Mouse (Mus musculus) heart, embryonic 15.5 days (tissue): ENCODE data around the gene AC109138.7. TPM values are rescaled to one million over a fixed set of nuclear protein-coding genes. Genes with fewer than 3 reads are reported as not detected.

Experiments used
- ATAC-seq: fragments of 200-750 bp; cut with Nextera tagmentation; replicated peaks from 2 replicates; pipeline ENCODE4 v1.8.0; 2017; ENCODE audit warnings: low read depth, moderate TSS enrichment; ENCODE audit not compliant: insufficient number of reproducible peaks, insufficient read depth, low FRiP score
- H3K27ac ChIP-seq: fragments of 300-500 bp; sonication (generic); 2 replicates; pipeline ENCODE4 v1.5.1; 2015; ENCODE audit warnings: mild to moderate bottlenecking, inconsistent platforms
- H3K27me3 ChIP-seq: fragments of 300-500 bp; sonication (generic); 2 replicates; pipeline ENCODE4 v1.6.1; 2015; ENCODE audit warnings: inconsistent platforms
- H3K36me3 ChIP-seq: fragments of 300-500 bp; sonication (generic); 2 replicates; pipeline ENCODE4 v1.6.1; 2015; ENCODE audit warnings: mild to moderate bottlenecking, inconsistent platforms
- H3K4me1 ChIP-seq: fragments of 300-500 bp; sonication (generic); replicated peaks from 2 replicates; pipeline ENCODE4 v1.6.1; 2015; ENCODE audit warnings: inconsistent platforms
- H3K4me2 ChIP-seq: fragments of 300-500 bp; sonication (generic); 2 replicates; pipeline ENCODE4 v1.6.1; 2015; ENCODE audit warnings: inconsistent platforms, mild to moderate bottlenecking, moderate library complexity
- H3K4me3 ChIP-seq: fragments of 300-500 bp; sonication (generic); 2 replicates; pipeline ENCODE4 v1.5.1; 2015; ENCODE audit warnings: mild to moderate bottlenecking, inconsistent platforms
- H3K9ac ChIP-seq: fragments of 300-500 bp; sonication (generic); 2 replicates; pipeline ENCODE4 v1.6.1; 2015; ENCODE audit warnings: mild to moderate bottlenecking, inconsistent platforms
- H3K9me3 ChIP-seq: fragments of 300-500 bp; sonication (generic); replicated peaks from 2 replicates; pipeline ENCODE4 v1.6.1; 2016; ENCODE audit warnings: inconsistent platforms
- WGBS: fragments of 180-500 bp; shearing (Covaris S2); methylation state at CpG from one replicate; pipeline ENCODE4 v1.1.7; 2015; ENCODE audit warnings: mixed read lengths; 5-methylcytosine and 5-hydroxymethylcytosine counted together
- polyA plus RNA-seq: library from polyadenylated mRNA; unstranded; fragments of >200 nt; fragmentation: Nextera tagmentation; extraction: Ambion mirVana; gene quantifications from 2 replicates; pipeline ENCODE4 v1.2.1, GENCODE M21; 2015

Gene AC109138.7
- polyA plus RNA-seq, 1 experiment from 2014 or later: not detected

- H3K27me3 ChIP-seq: no peaks in the 10 kb centered on the region
Measured at GRCm38 (mm10) chr19:4181892-4182291, 32.3 kb upstream of the AC109138.7 start.

GRCm38 (mm10) chr19:4183689-4184088 is 30.5 kb upstream of the AC109138.7 start:
- Histone ChIP-seq H3K27ac (no peak overlapping the region), H3K4me3 (no peak overlapping the region), H3K9ac (no peak overlapping the region), H3K36me3 (no peaks in the 10 kb centered on the region), H3K4me2 (no peak overlapping the region), H3K9me3 (no peaks in the 10 kb centered on the region), H3K4me1 (peaks cover 34% of the 10 kb centered on the region), H3K27me3 (no peaks in the 10 kb centered on the region)
- no peak for ATAC-seq
- WGBS: 72% methylated on average over 2 of the region's 2 CpGs

More at GRCm38 (mm10) chr19:4181892-4182291, 32.3 kb upstream of the AC109138.7 start:
- WGBS: 45% methylated on average over 3 of the region's 3 CpGs
- Histone ChIP-seq H3K36me3 (no peaks in the 10 kb centered on the region), H3K9me3 (no peaks in the 10 kb centered on the region), H3K4me3 (no peak overlapping the region), H3K27ac (no peak overlapping the region), H3K9ac (no peak overlapping the region), H3K4me1 (peaks cover 24% of the 10 kb centered on the region), H3K4me2 (no peak overlapping the region)
- ATAC-seq: no peak

GRCm38 (mm10) chr19:4184976-4185975 is 28.9 kb upstream of the AC109138.7 start:
- no peaks in the 10 kb centered on the region for H3K9me3 ChIP-seq
- peaks cover 34% of the 10 kb centered on the region for H3K4me1 ChIP-seq
- H3K4me2 ChIP-seq: 0 out of 2 replicates have a peak overlapping the region, but pooled peaks have one; percentile 8
- peak overlapping the region; percentile 50 for H3K27ac ChIP-seq
- H3K9ac ChIP-seq: no peak overlapping the region
- H3K36me3 ChIP-seq: no peaks in the 10 kb centered on the region
- no peak overlapping the region for H3K4me3 ChIP-seq
- ATAC-seq: no peak; the same call in 1 of the 2 replicates
- no peaks in the 10 kb centered on the region for H3K27me3 ChIP-seq
- WGBS: 51% methylated on average over 15 of the region's 15 CpGs

GRCm38 (mm10) chr19:4187303-4187702 is 26.9 kb upstream of the AC109138.7 start:
- Histone ChIP-seq H3K9ac (no peak overlapping the region), H3K27ac (peak overlapping the region; percentile 32; the same call in 1 of the 2 replicates), H3K36me3 (no peaks in the 10 kb centered on the region), H3K27me3 (no peaks in the 10 kb centered on the region), H3K4me1 (peaks cover 44% of the 10 kb centered on the region), H3K4me3 (no peak overlapping the region), H3K9me3 (no peaks in the 10 kb centered on the region), H3K4me2 (peak overlapping the region; percentile 6; the same call in 1 of the 2 replicates)
- 58% methylated on average over 3 of the region's 3 CpGs for WGBS
- no peak for ATAC-seq

GRCm38 (mm10) chr19:4189051-4189620 is 25.0 kb upstream of the AC109138.7 start:
- peaks cover 10% of the 10 kb centered on the region for H3K36me3 ChIP-seq
- no peak for ATAC-seq
- H3K27ac ChIP-seq: no peak overlapping the region
- no peaks in the 10 kb centered on the region for H3K9me3 ChIP-seq
- peak overlapping the region; percentile 3; the same call in 1 of the 2 replicates for H3K4me2 ChIP-seq
- no peak overlapping the region for H3K4me3 ChIP-seq
- H3K9ac ChIP-seq: no peak overlapping the region
- 85% methylated on average over 12 of the region's 12 CpGs for WGBS
- H3K4me1 ChIP-seq: peaks cover 58% of the 10 kb centered on the region
- no peaks in the 10 kb centered on the region for H3K27me3 ChIP-seq

GRCm38 (mm10) chr19:4190831-4191334 is 23.3 kb upstream of the AC109138.7 start, which contains the start of gene Tbc1d10c:
TSS of gene Tbc1d10c (minus strand) at chr19:4191284.
- no peaks in the 10 kb centered on the region for H3K9me3 ChIP-seq
- 63% methylated on average over 4 of the region's 4 CpGs for WGBS
- no peak for ATAC-seq

GRCm38 (mm10) chr19:4191528-4192250 is 22.5 kb upstream of the AC109138.7 start, which contains the start of gene Ppp1ca:
TSS of gene Ppp1ca (plus strand) at chr19:4192065.
- H3K9me3 ChIP-seq: no peaks in the 10 kb centered on the region
- peak; percentile 93 for ATAC-seq
- peak within 1 kb of the TSS; percentile 87 for H3K4me2 ChIP-seq
- WGBS: 5% methylated on average over 37 of the region's 47 CpGs
- H3K36me3 ChIP-seq: peaks cover 35% of the 10 kb centered on the region
- peak within 1 kb of the TSS; percentile 84 for H3K4me3 ChIP-seq
- peak within 1 kb of the TSS; percentile 89 for H3K27ac ChIP-seq
- H3K9ac ChIP-seq: peak within 1 kb of the TSS; percentile 98
- H3K27me3 ChIP-seq: no peaks in the 10 kb centered on the region
- H3K4me1 ChIP-seq: peaks cover 56% of the 10 kb centered on the region

More at GRCm38 (mm10) chr19:4190831-4191334, 23.3 kb upstream of the AC109138.7 start, which contains the start of gene Tbc1d10c:
- H3K4me2 ChIP-seq: peak within 1 kb of the TSS; percentile 87
- H3K4me3 ChIP-seq: peak within 1 kb of the TSS; percentile 84
- H3K27me3 ChIP-seq: no peaks in the 10 kb centered on the region
- H3K4me1 ChIP-seq: peaks cover 56% of the 10 kb centered on the region
- H3K36me3 ChIP-seq: peaks cover 28% of the 10 kb centered on the region
- peak within 1 kb of the TSS; percentile 89 for H3K27ac ChIP-seq
- H3K9ac ChIP-seq: peak within 1 kb of the TSS; percentile 98

- Histone ChIP-seq H3K27ac (peak overlapping the region; percentile 89), H3K9ac (peak overlapping the region; percentile 98), H3K4me2 (peak overlapping the region; percentile 87), H3K27me3 (no peaks in the 10 kb centered on the region), H3K4me3 (peak overlapping the region; percentile 84), H3K4me1 (peaks cover 54% of the 10 kb centered on the region), H3K9me3 (no peaks in the 10 kb centered on the region), H3K36me3 (peaks cover 40% of the 10 kb centered on the region)
- WGBS: under 1% methylated on average over 52 of the region's 52 CpGs
- ATAC-seq: peak; percentile 57
Measured at GRCm38 (mm10) chr19:4192251-4192985, 21.7 kb upstream of the AC109138.7 start.

- Histone ChIP-seq H3K36me3 (peaks cover 46% of the 10 kb centered on the region), H3K4me2 (peak overlapping the region; percentile 87), H3K4me1 (peaks cover 48% of the 10 kb centered on the region), H3K9me3 (no peaks in the 10 kb centered on the region), H3K4me3 (peak overlapping the region; percentile 84), H3K27ac (peak overlapping the region; percentile 89), H3K9ac (peak overlapping the region; percentile 98), H3K27me3 (no peaks in the 10 kb centered on the region)
- WGBS: 51% methylated on average over 6 of the region's 6 CpGs
- ATAC-seq: no peak
Measured at GRCm38 (mm10) chr19:4193129-4193528, 21.0 kb upstream of the AC109138.7 start.
